Mouse (Mus musculus) kidney, postnatal 25 days (tissue): ENCODE measurements around the gene Me3.

ENCODE experiments used
- DNase-seq, 2 experiments: peaks; one replicate each; pipeline ENCODE4 v3.0.0; 2021; ENCODE audit warnings: mixed read lengths in 2 of 2

Me3 gene

DNA sequence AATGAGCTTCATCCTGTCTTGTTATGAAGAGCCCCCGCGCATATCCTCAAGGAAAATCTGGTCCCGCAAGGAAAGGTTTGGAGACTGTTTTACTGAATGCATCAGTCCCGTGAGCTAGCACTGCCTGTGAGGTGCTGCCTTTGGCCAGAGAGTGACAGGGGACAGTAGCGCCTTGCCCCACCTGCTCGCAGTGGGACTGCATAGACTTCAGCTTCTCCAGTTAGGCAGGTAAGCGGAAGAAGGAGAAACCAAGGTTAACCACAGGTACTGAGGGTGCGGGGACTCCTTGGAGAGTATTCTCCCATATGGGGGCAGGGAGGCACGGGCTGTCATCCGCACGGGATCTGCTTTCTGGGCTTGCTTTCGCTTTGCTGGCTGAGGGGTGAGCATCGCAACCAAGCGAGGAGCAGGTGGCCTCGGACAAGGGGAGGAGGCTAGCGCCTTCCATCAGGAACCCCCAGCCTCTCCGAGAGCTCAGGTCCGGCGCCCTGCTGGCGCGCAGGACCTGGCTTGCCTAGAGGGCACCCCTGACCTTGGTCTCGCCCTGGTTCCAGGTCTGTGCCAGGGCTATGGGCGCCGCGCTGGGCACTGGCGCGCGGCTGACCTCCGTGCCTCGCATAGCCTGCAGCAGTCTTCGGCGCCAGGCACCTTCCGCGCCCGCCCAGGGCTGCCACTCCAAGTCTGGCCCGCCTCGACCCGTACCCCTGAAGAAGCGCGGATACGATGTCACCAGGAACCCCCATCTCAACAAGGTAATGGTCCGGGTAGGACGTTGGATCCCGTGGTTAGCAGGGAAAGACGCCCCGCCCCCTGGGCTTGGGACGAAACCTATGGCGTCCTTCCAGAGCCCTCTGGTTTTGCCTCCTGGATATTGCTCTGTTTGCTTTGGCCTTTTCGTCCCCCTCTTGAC is at the start of gene Me3:
Me3 (plus strand) TSS at position 51 of the 910 bp plus-strand sequence.
- peak; percentile 88 to 89 for DNase-seq

DNA sequence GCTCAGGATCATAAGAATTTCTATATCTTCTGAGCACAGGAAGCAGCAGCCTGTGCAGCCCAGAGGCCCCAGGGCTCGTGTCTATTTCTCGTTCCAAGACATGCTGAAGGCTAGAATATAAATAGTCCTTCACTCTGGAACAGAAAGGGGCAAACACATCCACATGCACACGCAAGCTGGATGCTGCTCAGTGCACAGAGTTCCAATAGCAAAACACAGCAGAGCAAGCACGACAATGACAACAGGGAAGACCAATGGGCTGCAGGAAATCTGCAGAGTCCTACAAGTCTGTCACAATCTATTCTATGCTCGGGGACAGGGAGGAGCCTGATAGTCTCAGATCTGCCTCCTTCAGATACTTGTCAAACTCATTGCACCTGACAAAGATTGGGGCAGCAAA is 42.2 kb upstream of the Me3 start:
- DNase-seq: no peak

DNA sequence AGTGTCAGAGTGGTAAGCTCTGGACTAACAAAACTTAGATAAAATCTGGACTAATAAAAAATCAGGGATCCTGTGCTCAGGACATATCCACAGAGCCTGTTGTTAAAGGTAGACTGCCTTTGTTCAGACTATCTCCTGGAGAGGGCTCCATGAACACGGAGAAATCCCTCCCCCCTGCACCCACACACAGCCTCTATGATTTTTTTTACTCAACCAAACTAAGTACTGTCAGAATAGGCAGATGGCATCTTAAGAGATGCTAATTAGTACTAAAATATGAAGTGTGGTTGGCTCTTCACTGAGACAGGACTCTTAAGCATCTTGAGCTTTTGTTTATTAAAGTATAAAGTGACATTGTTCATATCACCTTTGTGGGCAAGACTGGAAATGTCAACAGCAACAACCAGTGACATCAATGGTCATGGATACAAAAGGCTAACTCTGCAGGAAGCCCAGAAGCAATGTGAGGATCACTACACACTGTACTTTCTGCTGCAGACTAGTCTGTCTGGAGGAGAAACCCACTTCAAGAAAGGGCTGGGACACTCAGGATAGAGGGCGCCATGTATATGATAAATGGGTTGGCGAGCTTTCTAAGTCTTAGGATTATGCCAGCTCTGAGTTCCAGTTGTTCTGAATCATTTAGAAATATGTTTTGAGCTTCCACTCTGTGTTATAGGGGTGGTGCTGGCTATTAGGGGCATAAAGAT is 41.5 kb upstream of the Me3 start:
- no peak for DNase-seq

DNA sequence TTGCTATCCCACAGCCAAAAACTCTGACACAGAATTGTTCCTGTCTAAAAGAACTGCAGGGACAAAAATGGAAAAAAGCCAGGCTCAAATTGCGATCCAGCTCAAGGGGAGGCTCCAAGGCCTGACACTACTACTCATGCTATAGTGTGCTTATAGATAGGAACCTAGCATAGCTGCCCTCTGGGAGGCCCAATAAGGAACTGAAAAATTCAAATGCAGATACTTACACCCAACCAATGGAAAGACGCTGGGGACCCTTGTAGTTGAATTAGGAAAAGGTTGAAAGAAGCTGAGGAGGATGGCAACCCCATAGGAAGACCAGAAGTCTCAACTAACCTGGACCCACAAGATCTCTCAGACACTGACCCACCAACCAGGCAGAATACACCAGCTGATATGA is 36.4 kb upstream of the Me3 start:
- DNase-seq: no peak

DNA sequence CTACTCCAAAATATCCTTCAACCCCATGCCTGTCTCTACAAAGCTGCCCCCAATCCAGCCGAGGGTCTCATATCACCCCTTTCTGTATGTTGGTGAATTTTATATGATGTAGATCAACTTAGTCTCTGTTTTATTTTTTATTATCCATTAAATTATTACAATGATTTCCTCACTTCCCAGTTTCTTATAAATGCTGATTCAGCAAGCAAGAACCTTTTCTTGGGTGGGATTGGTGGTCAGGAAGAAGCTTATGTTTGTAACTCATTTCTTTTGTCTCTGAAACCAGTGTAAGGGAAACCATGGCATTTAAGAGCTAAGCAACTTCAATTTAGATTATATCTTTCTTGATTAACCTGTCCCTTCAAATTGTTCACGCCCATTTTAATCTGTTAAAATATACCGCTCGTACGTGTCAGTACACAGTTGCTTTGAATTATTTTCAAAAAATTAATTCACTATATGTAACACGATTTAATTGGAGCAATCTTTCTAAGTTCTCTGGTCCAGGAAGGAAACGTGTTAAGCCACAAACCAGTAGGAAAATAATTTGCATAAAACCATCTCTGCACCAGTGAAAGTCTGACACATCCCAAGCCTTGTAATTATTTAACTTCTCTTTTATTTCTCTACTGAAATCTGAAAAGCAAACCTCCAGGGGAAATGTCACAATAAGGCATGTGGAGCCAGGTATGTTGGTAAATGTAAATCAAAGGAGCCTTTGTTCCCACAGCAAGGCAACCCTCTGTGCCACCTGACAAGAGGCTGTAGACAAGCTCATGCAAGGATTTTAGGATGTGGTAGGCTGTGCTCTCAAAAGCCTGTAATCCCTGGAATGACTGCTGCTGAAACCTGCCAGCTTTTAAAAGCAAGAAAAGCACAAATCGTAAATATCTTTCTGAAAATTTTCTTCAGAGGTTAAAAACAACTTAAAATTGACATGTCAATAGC is 26.3 kb upstream of the Me3 start:
- no peak for DNase-seq

DNA sequence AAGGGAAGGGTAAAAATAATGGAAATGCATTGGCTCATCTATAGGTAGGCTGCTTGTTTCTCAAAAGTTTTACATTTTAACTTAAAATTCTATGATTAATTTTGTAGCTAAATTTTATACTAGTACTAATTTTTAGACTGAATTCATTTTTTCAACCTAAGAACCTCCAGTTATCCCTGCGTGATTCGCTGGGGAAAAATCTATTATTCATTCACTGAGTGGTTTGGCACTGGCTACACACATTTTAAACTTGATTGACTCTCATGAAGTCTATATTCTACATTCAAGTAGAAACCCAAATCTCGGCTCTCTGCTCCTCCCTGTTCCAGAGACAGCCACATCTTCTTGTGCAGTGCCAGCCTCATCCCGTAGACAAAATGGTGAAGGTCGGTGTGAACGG is 24.9 kb upstream of the Me3 start:
- DNase-seq: no peak

DNA sequence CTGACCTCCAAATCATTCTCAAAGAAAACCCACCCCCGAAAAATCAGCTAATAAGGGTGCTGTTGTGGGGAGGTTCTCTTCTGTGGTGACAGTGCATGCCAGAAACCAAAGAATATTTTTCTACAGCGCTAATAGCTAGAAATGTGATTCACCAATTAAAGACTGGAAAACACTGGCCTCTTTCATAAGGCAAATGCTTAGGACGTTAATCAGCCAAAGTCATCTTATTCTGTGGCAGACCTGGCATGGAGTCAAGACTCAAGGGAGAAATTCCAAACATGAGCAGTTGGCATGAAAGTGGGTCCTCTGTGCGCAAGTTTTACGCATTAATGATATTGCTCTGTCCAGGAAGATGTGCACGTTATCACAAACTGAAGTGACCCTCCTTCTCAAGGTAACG is 21.0 kb upstream of the Me3 start:
- DNase-seq: no peak

DNA sequence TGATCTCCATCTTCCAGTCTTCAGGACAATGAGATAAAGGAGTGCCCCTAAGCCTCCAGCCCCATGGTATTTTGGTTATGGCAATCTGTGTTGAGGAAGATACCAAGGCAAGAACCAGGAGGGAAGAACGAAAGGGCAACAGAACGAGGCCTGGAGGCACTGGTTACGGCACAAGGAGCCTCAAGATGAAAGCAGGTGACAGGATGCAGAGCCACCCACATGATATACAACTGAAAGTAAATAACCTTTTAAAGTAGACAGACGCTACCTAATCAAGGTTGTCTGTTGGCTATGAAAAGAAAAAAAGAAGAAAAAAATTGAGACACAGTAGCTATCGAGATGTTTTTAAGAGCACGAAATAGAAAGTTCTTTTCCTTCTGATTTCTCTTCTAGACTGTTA is 16.0 kb upstream of the Me3 start:
- DNase-seq: no peak

DNA sequence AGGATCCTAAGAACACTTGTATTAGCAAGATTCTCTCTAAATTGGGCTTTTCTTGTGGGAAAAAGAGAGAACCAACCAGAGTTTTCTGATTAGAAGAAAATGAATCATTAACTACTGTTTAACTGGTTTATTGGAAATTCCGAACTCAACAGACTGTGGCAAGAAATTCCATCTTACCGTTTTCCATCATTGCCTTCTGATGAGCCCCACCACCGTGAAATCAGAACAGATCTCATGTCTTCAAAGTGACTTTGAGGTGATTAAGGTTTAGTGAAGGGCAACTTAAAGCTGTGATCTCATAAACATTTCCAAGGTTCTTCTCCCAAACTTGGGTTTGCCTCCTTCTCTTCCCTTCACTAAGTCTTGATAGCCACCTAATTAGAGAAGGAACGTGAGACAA is 8.9 kb upstream of the Me3 start:
- DNase-seq: no peak

DNA sequence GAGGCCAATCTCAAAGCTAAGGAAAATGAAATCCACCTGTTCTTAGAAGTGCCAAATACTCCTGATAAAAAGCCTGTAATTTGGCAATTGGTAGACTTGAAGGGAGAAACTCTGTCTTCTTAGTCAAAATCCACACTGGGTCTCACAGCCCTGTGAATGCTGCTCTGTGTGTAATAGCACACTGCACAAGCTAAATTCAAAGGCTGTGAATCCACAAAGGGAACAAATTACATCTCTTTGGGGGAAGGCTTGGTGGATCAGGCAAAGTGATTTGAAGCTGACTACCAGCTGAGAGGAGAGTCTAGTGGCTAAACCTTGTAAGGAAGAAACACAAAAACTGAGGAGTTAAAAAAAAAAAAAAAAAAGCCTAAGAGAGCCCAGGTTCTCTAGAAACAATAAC is 4.8 kb upstream of the Me3 start:
- DNase-seq: no peak

DNA sequence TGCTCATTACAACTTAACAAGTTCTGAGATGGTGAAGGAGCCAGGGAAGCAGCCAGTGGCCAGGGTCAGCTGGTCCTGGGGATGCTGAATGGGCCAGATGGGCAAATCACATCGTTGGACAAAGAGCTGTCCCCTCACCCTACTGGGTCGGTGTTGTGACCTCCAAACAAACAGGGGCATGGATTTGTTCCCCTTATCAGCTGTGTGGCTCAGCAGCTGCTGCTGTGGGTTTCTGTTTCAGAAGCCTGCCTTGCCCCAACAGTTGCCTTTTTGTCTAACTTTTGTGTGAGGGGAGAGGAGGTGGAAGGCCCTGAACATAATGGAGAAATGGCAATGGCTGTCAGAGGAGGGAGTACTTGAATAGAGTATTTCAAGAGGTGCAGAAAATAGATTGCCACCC is 4.2 kb upstream of the Me3 start:
- DNase-seq: no peak

DNA sequence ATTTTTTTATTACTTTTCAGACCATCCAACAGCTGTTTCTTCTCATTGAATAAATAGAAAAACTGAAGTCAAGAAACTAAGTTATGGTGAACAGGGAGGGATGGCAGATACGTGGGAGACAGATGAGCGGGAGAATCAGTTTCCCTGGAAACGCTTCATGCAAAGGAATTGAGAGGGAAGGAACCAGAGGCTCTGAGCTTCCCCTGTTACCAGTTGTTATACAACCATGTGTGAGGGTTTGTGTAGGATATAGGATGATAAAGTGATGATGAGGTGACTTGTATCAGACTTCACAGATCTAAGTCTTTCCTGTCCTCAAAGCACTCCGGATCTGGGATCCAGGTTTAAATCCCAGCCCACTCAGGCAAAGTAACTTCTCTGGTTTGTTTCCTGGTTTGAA is 3.2 kb upstream of the Me3 start:
- no peak for DNase-seq

DNA sequence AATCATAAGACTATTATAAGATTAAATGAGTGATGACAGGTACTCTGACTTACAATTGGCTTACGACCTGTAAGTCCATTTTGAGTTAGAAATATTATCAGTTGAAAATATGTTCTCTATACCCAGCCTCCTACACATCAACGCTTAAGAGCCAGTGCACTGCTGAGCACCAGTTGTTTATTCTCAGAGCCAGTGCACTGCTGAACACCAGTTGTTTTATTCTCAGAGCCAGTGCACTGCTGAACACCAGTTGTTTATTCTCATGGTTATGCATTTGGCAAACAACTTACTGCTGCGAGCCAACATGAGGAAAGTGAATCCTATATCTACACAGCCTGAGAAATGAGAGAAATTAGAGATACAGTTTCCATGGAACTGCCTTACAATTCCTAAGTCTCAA is 2.3 kb upstream of the Me3 start:
- DNase-seq: no peak

DNA sequence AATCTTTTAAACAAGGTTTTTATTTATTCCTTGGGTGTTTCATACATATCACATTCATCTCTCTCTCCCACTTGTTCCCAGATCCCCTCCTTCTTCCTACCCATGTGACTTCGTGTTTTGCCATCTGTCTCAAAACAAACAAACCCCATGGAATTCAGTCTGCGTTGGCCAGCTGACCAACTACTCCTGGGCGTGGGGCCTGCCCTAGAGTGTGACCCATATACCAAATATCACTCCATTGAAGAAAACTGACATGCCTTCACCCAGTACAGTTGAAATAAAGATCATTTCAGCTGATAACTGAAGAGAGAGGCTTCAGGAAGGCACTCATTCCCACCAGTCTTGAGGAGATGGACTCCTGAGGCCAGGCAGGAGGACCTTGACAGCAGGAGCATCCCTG is 1.4 kb upstream of the Me3 start:
- DNase-seq: no peak

DNA sequence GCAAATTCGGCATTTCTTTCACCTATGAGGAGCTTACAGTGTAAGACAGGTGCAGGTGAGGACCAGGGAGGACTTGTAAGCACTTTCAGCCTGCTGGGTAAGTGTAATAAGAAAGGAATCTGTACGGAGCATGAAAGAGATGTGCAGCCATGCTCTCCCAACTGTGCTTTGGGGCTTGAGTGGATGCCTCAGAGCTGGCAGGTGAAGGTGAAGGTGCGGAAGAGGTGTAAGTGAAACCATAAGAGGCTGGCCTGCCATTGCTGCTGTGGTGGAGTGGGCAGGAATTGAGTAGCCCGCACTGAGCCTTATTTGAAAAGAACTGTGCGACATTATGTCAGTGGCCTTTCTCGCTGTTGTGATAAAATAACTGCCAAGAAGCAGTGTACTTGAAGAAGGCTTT is 8.3 kb downstream of the Me3 start:
- no peak for DNase-seq

DNA sequence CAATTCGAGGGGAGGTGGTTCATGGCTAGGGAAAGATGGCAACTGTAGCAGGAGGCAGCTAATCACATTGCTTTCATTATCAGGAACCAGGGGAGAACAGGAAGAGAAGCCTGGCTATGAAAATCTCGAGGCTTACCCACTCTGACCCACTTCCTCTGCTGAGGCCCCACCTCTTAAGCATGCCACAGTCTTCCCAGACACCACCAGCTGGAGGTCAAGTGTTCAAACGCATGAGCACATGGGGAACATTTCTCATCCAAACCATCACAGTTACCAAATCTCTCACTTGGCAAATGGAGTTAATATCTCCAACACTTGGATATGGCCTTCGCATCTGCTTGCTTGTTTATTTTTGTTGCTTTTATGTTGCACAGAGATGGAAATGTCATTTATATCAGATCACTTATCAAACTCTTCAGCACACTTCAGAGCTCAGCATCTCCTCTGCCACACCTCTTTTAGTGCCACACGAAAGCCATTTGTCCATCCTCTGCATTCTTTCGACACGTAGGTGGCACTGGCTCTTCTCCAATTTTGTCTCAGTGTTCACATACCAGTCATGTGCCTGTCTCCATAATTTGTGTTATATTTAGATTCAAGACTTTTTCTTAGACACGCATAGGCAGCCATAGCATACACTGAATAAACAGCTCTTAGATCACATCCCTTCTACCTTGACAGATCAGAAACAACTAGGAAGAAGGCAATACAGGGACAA is 8.9 kb downstream of the Me3 start:
- no peak for DNase-seq

DNA sequence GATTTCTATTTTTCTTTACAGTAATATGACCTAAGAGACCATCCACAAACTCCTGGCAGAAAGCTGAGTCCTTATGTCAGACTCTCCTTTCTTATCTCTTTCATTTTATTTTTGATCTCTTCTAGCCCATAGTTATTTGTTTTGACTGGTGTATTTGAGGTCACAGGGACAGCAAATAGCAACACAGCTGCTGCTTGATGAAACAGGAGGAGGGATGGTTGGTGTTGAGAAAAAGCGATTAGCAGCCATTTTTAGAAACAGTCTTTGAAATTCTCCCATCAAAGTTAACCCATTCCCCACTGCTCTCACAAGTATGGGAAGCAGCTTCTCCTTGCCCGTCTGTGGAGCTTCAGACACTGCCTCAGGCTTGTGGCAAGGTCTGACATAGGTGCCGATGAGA is 12.8 kb downstream of the Me3 start:
- no peak for DNase-seq

DNA sequence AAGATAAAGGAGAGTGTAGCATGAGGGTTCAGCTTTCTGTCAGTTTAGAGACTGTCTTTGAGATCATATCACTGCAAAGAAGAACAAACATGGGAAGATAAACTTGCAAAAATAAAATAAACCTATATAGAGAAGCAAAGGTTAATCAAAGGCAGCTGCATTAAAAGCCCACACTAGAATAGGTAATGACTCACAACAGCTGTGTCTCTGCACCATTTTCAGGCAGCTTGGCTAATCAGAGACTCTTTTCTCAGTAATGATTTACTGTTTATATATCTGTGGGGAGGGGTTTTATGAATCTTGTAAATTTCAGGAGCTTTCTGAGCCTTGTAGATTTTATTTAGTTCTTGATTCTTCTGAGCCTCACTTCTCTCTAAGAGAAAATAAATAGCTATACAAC is 15.7 kb downstream of the Me3 start:
- DNase-seq: no peak

DNA sequence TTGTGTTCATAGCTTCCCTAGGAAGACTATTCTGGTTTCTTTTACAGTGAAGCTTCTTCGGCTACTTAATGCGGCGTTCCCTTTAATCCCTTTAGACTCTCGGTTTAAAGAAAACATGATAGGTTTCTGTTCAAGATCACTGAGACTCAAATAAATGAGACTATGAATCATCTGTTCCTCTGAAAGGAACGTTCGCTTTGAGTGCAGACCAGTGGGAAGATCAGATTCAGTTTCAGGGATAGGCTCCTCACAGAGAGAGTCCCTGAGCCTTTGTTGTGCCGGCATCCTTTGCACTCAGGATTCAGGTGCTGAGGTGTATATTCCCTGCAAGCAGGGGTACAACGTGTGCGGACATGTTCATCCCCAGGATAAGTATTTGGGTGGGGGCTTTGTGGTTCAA is 25.0 kb downstream of the Me3 start:
- no peak for DNase-seq

DNA sequence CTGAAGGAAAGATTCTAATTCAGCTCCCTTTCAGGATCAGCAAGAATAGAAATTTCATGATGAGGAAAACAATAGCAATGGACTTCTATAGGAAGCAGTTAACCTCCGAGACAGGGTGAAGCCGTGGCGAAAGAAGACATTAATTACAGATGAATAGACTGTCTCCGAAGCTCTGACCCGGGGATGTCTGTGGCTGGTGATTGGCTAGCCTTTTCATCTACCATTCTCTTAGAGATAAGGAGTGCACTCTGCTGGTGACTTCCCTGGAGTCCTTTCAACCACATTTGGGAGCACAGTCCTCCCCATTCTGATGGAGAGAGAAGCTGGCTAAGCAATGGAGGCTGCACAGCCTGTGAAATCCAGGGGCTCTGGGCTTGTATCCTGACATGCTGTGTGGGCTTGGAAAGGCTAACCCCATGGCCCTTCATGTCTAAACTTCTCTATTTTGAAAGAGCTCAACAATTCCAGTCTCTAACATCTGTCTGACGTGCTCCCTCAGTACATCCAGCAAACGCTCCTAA is 25.6 kb downstream of the Me3 start:
- DNase-seq: no peak

DNA sequence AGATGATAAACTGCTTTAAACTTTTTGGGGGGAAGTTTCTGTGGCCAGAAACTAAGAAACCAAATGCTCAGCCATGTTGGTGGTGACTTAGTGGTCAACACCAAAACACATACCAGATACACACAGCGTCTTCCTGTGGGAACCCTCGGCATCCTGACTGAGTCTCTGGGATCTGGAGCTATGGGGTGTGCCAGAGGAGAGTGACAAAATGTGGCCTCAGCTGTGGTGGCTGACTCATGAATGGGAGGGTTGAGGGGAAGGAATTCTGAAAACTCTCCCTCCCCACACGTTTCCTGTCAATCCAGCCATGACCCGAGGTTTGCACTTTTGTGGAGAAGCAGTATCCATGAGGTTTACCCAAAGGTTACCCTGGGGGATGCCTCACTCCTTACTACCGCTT is 32.0 kb downstream of the Me3 start:
- no peak for DNase-seq

DNA sequence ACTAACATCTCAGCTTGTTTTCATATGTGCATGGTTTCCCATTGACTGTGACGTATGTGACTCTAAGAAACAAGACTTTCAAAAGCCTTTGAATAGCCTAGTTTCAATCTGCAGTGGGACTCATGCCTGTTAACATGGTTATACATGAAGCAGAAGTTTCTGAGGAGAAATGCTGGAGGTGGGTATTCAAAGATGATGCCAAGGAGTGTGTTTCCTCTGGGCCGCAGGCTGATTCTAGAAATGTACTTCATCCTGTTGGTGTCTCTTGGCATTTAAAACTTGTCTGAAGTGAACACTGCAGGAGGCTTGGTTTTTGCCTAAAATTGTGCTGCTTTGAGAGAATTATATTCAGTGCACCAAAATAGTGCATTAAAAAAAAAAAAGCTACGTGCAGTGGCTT is 34.2 kb downstream of the Me3 start:
- DNase-seq: no peak
